Mouse (Mus musculus): Measurements from ENCODE around the gene Prpf8. TPM values are rescaled to one million over a fixed set of nuclear protein-coding genes. Genes with fewer than 3 reads are reported as not detected.

The Prpf8 gene
- polyA plus RNA-seq, 1 experiment: 110 TPM

GRCm38 (mm10) chr11:75509741-75510626 lies 23.4 kb downstream of the Prpf8 start, which contains the start of gene Rilp:
Gene Rilp, plus strand, starts transcription at chr11:75510094.
- no peak for TF ChIP-seq POLR2A (IDR thresholded peaks at IDR 0.05; ENCODE audit: borderline replicate concordance, insufficient read depth, low read length)
- TF ChIP-seq CTCF (IDR thresholded peaks at IDR 0.05; ENCODE audit: borderline replicate concordance, insufficient read depth, low read depth, low read length): no peak
- Histone ChIP-seq H3K4me3 (replicated peaks; ENCODE audit: insufficient read depth, low read depth, low read length) (peak within 1 kb of the TSS; percentile 62), H3K4me1 (ENCODE audit: control insufficient read depth, insufficient read depth, low read length) (peaks cover 4% of the 10 kb centered on the region; the same call in 1 of the 2 replicates), H3K27me3 (ENCODE audit: control insufficient read depth, insufficient read depth, low read length) (no peaks in the 10 kb centered on the region), H3K27ac (ENCODE audit: insufficient read depth, low read length) (peak within 1 kb of the TSS; percentile 30)
- peak in 1 of 2 experiments; percentile 66 for DNase-seq
- WGBS: 2% methylated on average over 43 of the region's 43 CpGs

GRCm38 (mm10) chr11:75510627-75510993 lies 24.0 kb downstream of the Prpf8 start:
- no peaks in the 10 kb centered on the region for H3K27me3 ChIP-seq (ENCODE audit: control insufficient read depth, insufficient read depth, low read length)
- WGBS: under 1% methylated on average over 24 of the region's 24 CpGs
- TF ChIP-seq POLR2A (IDR thresholded peaks at IDR 0.05; ENCODE audit: borderline replicate concordance, insufficient read depth, low read length): 0 out of 2 replicates have a peak, but pooled peaks have one; percentile 41
- peak; percentile 81 for TF ChIP-seq CTCF (IDR thresholded peaks at IDR 0.05; ENCODE audit: borderline replicate concordance, insufficient read depth, low read depth, low read length)
- H3K27ac ChIP-seq (ENCODE audit: insufficient read depth, low read length): peak overlapping the region; percentile 30
- peak; percentile 92 to 94 for DNase-seq
- peak overlapping the region; percentile 62 for H3K4me3 ChIP-seq (replicated peaks; ENCODE audit: insufficient read depth, low read depth, low read length)
- H3K4me1 ChIP-seq (ENCODE audit: control insufficient read depth, insufficient read depth, low read length): peaks cover 4% of the 10 kb centered on the region; the same call in 1 of the 2 replicates

- 0 out of 2 replicates have a peak overlapping the region, but pooled peaks have one; percentile 4 for H3K27ac ChIP-seq (ENCODE audit: insufficient read depth, low read length)
- no peak for TF ChIP-seq CTCF (IDR thresholded peaks at IDR 0.05; ENCODE audit: borderline replicate concordance, insufficient read depth, low read depth, low read length)
- no peak for TF ChIP-seq POLR2A (IDR thresholded peaks at IDR 0.05; ENCODE audit: borderline replicate concordance, insufficient read depth, low read length)
- peaks cover 4% of the 10 kb centered on the region; the same call in 1 of the 2 replicates for H3K4me1 ChIP-seq (ENCODE audit: control insufficient read depth, insufficient read depth, low read length)
- 36% methylated on average over 6 of the region's 6 CpGs for WGBS
- H3K4me3 ChIP-seq (replicated peaks; ENCODE audit: insufficient read depth, low read depth, low read length): no peak overlapping the region
- DNase-seq: peak; percentile 53 to 54
- no peaks in the 10 kb centered on the region for H3K27me3 ChIP-seq (ENCODE audit: control insufficient read depth, insufficient read depth, low read length)
Observed at GRCm38 (mm10) chr11:75511213-75511612, 24.6 kb downstream of the Prpf8 start.

- DNase-seq: no peak
- Histone ChIP-seq H3K4me3 (replicated peaks; ENCODE audit: insufficient read depth, low read depth, low read length) (no peak overlapping the region), H3K27me3 (ENCODE audit: control insufficient read depth, insufficient read depth, low read length) (no peaks in the 10 kb centered on the region), H3K4me1 (ENCODE audit: control insufficient read depth, insufficient read depth, low read length) (peaks cover 4% of the 10 kb centered on the region; the same call in 1 of the 2 replicates), H3K27ac (ENCODE audit: insufficient read depth, low read length) (no peak overlapping the region)
- no peak for TF ChIP-seq CTCF (IDR thresholded peaks at IDR 0.05; ENCODE audit: borderline replicate concordance, insufficient read depth, low read depth, low read length)
- no peak for TF ChIP-seq POLR2A (IDR thresholded peaks at IDR 0.05; ENCODE audit: borderline replicate concordance, insufficient read depth, low read length)
- WGBS: 70% methylated on average over 9 of the region's 9 CpGs
Observed at GRCm38 (mm10) chr11:75512301-75513018, 25.8 kb downstream of the Prpf8 start.

- Histone ChIP-seq H3K4me3 (replicated peaks; ENCODE audit: insufficient read depth, low read depth, low read length) (no peak within 1 kb of the TSS), H3K4me1 (ENCODE audit: control insufficient read depth, insufficient read depth, low read length) (peaks cover 4% of the 10 kb centered on the region; the same call in 1 of the 2 replicates), H3K27ac (ENCODE audit: insufficient read depth, low read length) (no peak within 1 kb of the TSS), H3K27me3 (ENCODE audit: control insufficient read depth, insufficient read depth, low read length) (no peaks in the 10 kb centered on the region)
- TF ChIP-seq CTCF (IDR thresholded peaks at IDR 0.05; ENCODE audit: borderline replicate concordance, insufficient read depth, low read depth, low read length): no peak
- TF ChIP-seq POLR2A (IDR thresholded peaks at IDR 0.05; ENCODE audit: borderline replicate concordance, insufficient read depth, low read length): no peak
- no peak for DNase-seq
- WGBS: 74% methylated on average over 8 of the region's 8 CpGs
Observed at GRCm38 (mm10) chr11:75513336-75513735, 26.7 kb downstream of the Prpf8 start, which contains the start of gene Scarf1. Gene Scarf1, plus strand, starts transcription at chr11:75513540.

GRCm38 (mm10) chr11:75515186-75515585 lies 28.6 kb downstream of the Prpf8 start:
- no peak overlapping the region for H3K27ac ChIP-seq (ENCODE audit: insufficient read depth, low read length)
- no peak for DNase-seq
- no peak for TF ChIP-seq POLR2A (IDR thresholded peaks at IDR 0.05; ENCODE audit: borderline replicate concordance, insufficient read depth, low read length)
- no peak for TF ChIP-seq CTCF (IDR thresholded peaks at IDR 0.05; ENCODE audit: borderline replicate concordance, insufficient read depth, low read depth, low read length)
- no peak overlapping the region for H3K4me3 ChIP-seq (replicated peaks; ENCODE audit: insufficient read depth, low read depth, low read length)
- peaks cover 4% of the 10 kb centered on the region; the same call in 1 of the 2 replicates for H3K4me1 ChIP-seq (ENCODE audit: control insufficient read depth, insufficient read depth, low read length)
- WGBS: 88% methylated on average over 25 of the region's 25 CpGs
- no peaks in the 10 kb centered on the region for H3K27me3 ChIP-seq (ENCODE audit: control insufficient read depth, insufficient read depth, low read length)

- no peak overlapping the region for H3K27ac ChIP-seq (ENCODE audit: insufficient read depth, low read length)
- DNase-seq: no peak
- no peaks in the 10 kb centered on the region; the same call in 1 of the 2 replicates for H3K4me1 ChIP-seq (ENCODE audit: control insufficient read depth, insufficient read depth, low read length)
- H3K27me3 ChIP-seq (ENCODE audit: control insufficient read depth, insufficient read depth, low read length): no peaks in the 10 kb centered on the region
- 57% methylated on average over 15 of the region's 15 CpGs for WGBS
- TF ChIP-seq CTCF (IDR thresholded peaks at IDR 0.05; ENCODE audit: borderline replicate concordance, insufficient read depth, low read depth, low read length) (no peak), POLR2A (IDR thresholded peaks at IDR 0.05; ENCODE audit: borderline replicate concordance, insufficient read depth, low read length) (no peak)
- no peak overlapping the region for H3K4me3 ChIP-seq (replicated peaks; ENCODE audit: insufficient read depth, low read depth, low read length)
Observed at GRCm38 (mm10) chr11:75519834-75520633, 33.4 kb downstream of the Prpf8 start.
